Mouse (Mus musculus): Measurements from ENCODE around the gene Lrrn1. TPM values are rescaled to one million over a fixed set of nuclear protein-coding genes. Genes with fewer than 3 reads are reported as not detected.

The Lrrn1 gene
- total RNA-seq, 1 experiment from 2014 or later: not detected

DNA sequence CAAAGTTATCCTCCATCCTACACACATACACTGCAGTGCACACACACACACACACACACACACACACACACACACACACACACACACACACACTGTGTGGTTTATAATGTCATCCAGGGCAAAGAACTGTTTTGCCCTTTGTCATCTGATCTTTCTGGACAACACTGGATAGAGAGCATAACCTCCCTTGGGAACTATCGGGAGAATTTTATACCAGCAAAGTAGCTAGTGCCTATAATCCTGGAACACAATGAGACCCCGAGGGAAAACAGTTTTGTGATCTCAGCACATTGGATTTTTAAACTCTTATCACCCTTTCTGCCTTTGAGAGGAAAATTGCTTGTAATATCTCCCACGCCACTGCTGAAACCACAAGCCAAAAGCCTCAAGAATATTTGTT lies 45.8 kb downstream of the Lrrn1 start:
- ATAC-seq (replicated peaks; ENCODE audit: low read depth, poor library complexity, severe bottlenecking): no peak

DNA sequence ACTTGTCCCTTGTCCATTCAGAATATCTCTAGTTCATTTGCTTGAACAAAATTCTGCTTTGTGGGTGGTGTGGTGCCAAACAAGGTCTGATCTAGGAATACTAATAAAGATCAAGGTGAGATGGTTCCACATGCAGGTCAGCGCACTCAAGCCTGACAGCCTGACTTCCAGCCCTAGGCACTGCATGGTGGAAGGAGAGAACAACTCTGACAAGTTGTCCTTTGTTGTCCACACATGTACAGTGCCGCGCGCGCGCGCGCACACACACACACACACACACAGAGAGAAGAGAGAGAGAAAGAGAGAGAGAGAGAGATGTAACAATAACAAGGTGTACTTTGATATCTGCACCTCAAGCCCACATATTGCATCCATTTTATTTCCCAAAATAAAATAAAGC lies 47.7 kb downstream of the Lrrn1 start:
- no peak for ATAC-seq (replicated peaks; ENCODE audit: low read depth, poor library complexity, severe bottlenecking)

DNA sequence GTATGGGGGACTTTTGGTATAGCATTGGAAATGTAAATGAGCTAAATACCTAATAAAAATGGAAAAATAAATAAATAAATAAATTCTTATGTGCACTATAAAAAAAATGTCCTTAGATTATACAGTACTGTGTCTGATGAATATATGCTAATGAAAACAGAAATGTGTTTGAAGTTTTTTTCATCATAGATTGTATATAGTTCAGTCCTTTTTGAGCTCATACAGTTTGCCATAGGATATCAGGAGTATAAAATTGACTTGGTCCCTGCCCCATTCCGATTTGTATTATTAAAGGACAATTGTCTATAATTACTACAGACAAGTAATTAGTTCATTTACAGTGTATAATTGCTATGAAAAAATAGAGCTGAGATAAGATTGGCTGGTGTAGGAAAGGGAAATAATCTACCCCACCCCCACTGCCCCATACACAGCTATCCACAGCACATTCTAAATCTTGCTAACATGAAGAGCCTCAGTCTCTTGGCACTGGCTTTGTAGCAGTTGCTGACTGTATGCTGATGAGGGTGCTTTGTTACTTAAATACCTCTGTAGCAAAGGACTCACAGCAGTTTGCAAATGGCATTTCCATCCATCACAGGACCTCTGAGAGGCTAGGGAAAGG lies 54.3 kb downstream of the Lrrn1 start:
- ATAC-seq (replicated peaks; ENCODE audit: low read depth, poor library complexity, severe bottlenecking): no peak

DNA sequence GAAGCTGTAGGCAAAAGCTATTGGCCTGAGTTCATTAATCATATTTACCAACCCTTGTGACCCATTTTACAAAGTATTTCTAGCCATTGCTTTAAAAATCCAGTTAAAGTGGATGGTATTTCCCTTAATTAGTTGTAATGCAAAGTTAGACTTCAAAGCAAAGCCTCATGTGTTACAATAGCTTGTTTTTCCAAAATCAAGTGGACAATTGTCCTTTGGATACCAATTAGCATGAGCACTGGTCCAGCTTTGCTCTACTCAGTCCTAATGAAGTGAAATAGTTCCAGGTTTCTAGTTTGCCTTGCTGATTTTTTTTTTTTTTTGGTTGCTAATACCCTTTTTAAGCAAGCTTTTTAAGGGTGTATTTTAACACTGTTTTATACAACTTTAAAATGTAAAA lies 75.6 kb downstream of the Lrrn1 start:
- ATAC-seq (replicated peaks; ENCODE audit: low read depth, poor library complexity, severe bottlenecking): no peak

DNA sequence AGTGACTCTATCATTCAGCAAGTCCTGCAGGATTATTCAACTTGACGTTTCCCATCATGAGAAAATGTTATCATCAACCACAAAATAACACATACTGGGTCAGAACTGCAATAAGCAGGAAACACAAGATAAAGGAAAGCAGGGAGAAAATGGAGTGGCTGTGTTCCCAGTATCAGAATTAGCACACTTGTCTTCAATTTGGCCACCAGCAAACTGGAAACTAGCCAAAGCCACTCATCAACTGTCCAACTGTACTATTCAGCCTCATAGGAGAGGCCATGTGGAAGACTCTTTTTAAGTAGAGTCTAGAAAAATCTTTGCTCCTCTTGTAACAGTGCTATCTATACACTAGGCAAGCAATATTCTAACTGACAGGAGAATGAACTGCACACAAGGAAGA lies 84.7 kb downstream of the Lrrn1 start:
- no peak for ATAC-seq (replicated peaks; ENCODE audit: low read depth, poor library complexity, severe bottlenecking)

Data from common myeloid progenitor, adult 5-6 weeks (primary cell).